Mouse (Mus musculus): ENCODE measurements around the gene Rab33b.
"Not testable (repeated sequence)": the region's sequence is repeated elsewhere in the genome, so short reads cannot be mapped to it uniquely, and the experiment has no call there.

The Rab33b gene

GRCm38 (mm10) chr3:51483741-51484359 lies at the start of gene Rab33b:
Rab33b (plus strand) TSS chr3:51483920.
- peak; percentile 98 for DNase-seq (ENCODE audit: low spot score)

- not testable (repeated sequence) for DNase-seq (ENCODE audit: low spot score)
These were observed 49.4 kb upstream of the Rab33b start for GRCm38 (mm10) chr3:51434364-51434763.

GRCm38 (mm10) chr3:51434871-51435595 lies 48.7 kb upstream of the Rab33b start:
- no peak for DNase-seq (ENCODE audit: low spot score)

- DNase-seq (ENCODE audit: low spot score): no peak
These were observed 15.2 kb upstream of the Rab33b start for GRCm38 (mm10) chr3:51468530-51468929.

GRCm38 (mm10) chr3:51475706-51476105 lies 8.0 kb upstream of the Rab33b start:
- DNase-seq (ENCODE audit: low spot score): no peak

GRCm38 (mm10) chr3:51479893-51480292 lies 3.8 kb upstream of the Rab33b start:
- no peak for DNase-seq (ENCODE audit: low spot score)

- peak; percentile 32 for DNase-seq (ENCODE audit: low spot score)
These were observed 2.7 kb upstream of the Rab33b start for GRCm38 (mm10) chr3:51481059-51481458.

GRCm38 (mm10) chr3:51481881-51482280 lies 1.8 kb upstream of the Rab33b start:
- DNase-seq (ENCODE audit: low spot score): no peak

- no peak for DNase-seq (ENCODE audit: low spot score)
These were observed 939 bp upstream of the Rab33b start for GRCm38 (mm10) chr3:51482781-51483180.

GRCm38 (mm10) chr3:51484370-51484769 lies 650 bp downstream of the Rab33b start:
- DNase-seq (ENCODE audit: low spot score): no peak

- no peak for DNase-seq (ENCODE audit: low spot score)
These were observed 1.6 kb downstream of the Rab33b start for GRCm38 (mm10) chr3:51485347-51485746.

- DNase-seq (ENCODE audit: low spot score): no peak
These were observed 2.9 kb downstream of the Rab33b start for GRCm38 (mm10) chr3:51486491-51487195.

- no peak for DNase-seq (ENCODE audit: low spot score)
These were observed 6.5 kb downstream of the Rab33b start for GRCm38 (mm10) chr3:51490088-51490753.

- no peak for DNase-seq (ENCODE audit: low spot score)
These were observed 9.6 kb downstream of the Rab33b start for GRCm38 (mm10) chr3:51493272-51493838.

GRCm38 (mm10) chr3:51494466-51494865 lies 10.7 kb downstream of the Rab33b start:
- no peak for DNase-seq (ENCODE audit: low spot score)

- no peak for DNase-seq (ENCODE audit: low spot score)
These were observed 11.9 kb downstream of the Rab33b start for GRCm38 (mm10) chr3:51495646-51496045.

GRCm38 (mm10) chr3:51497978-51498377 lies 14.3 kb downstream of the Rab33b start:
- no peak for DNase-seq (ENCODE audit: low spot score)

GRCm38 (mm10) chr3:51498659-51499058 lies 14.9 kb downstream of the Rab33b start:
- DNase-seq (ENCODE audit: low spot score): no peak

- DNase-seq (ENCODE audit: low spot score): no peak
These were observed 16.2 kb downstream of the Rab33b start for GRCm38 (mm10) chr3:51499876-51500275.

- no peak for DNase-seq (ENCODE audit: low spot score)
These were observed 20.7 kb downstream of the Rab33b start for GRCm38 (mm10) chr3:51504385-51504952.

GRCm38 (mm10) chr3:51505465-51505864 lies 21.7 kb downstream of the Rab33b start:
- DNase-seq (ENCODE audit: low spot score): no peak

GRCm38 (mm10) chr3:51510903-51511302 lies 27.2 kb downstream of the Rab33b start:
- DNase-seq (ENCODE audit: low spot score): peak; percentile 79
